Mouse (Mus musculus) mouse trophoblast stem cell (cell line): Measurements from ENCODE around the gene Ccng1.
"Not testable (repeated sequence)": the region's sequence is repeated elsewhere in the genome, so short reads cannot be mapped to it uniquely, and the experiment has no call there.

Experiments used
- in situ Hi-C, 2 experiments: fragments of 300-500 bp; cut with MseI, MboI; formaldehyde crosslinking; loops; 2 replicates in 1 of 2; 3 replicates in 1 of 2; pipeline ENCODE4 v1.15.1; 2025

Gene Ccng1

GRCm38 (mm10) chr11:40732997-40733338 lies 22.1 kb downstream of the Ccng1 start:
- in situ Hi-C loops: no loop called here

- in situ Hi-C loops: no loop called here
Measured at GRCm38 (mm10) chr11:40718324-40718723, 36.8 kb downstream of the Ccng1 start.

GRCm38 (mm10) chr11:40715524-40715923 lies 39.6 kb downstream of the Ccng1 start:
- in situ Hi-C loops: no loop called here

GRCm38 (mm10) chr11:40713858-40714257 lies 41.3 kb downstream of the Ccng1 start:
- in situ Hi-C loops: no loop called here

- in situ Hi-C loops: not testable (repeated sequence)
Measured at GRCm38 (mm10) chr11:40709899-40710298, 45.2 kb downstream of the Ccng1 start.
